In genomic region chr11:59226251-59226650, GRCm38 (mm10) we compare ENCODE assay signal across 8 mouse cellular contexts. TPM values are rescaled to one million over a fixed set of nuclear protein-coding genes. Genes with fewer than 3 reads are reported as not detected.
DNase-seq lines count a peak whose midpoint lies in the region; ATAC-seq and TF ChIP-seq lines count a peak whose summit lies in the region.

No protein-coding gene starts in this region.

- intact Hi-C loops in heart, postnatal 36 days (cut with DNase I): loop anchor here (2.0 to 5.0 kb wide), 2 partner anchors 17 to 34 kb away; partner anchors contain the start of genes 2310033P09Rik and Guk1
- intact Hi-C loops in gastrocnemius, postnatal 36 days (cut with DNase I): no loop called here
- intact Hi-C loops in left cerebral cortex, postnatal 10 days (cut with DNase I): loop anchor here (10.0 kb wide), 1 partner anchor 259 kb away; no protein-coding TSS in a partner anchor

- H3K9me3 ChIP-seq in heart, postnatal 0 days (replicated peaks; ENCODE audit: control insufficient read depth, low read length): no peaks in the 10 kb centered on the region
- no peaks in the 10 kb centered on the region for H3K9me3 ChIP-seq in ES-Bruce4 (replicated peaks; ENCODE audit: control insufficient read depth, insufficient read depth, low read length, poor library complexity, severe bottlenecking)
- H3K9me3 ChIP-seq in hindbrain, embryonic 10.5 days: no peaks in the 10 kb centered on the region
- H3K9me3 ChIP-seq in midbrain, embryonic 12.5 days: no peaks in the 10 kb centered on the region

- TF ChIP-seq POLR2A in ES-Bruce4 (IDR thresholded peaks at IDR 0.05; ENCODE audit: insufficient read depth, low read length): no peak

- ATAC-seq in heart, postnatal 0 days (ENCODE audit: insufficient read depth, low read depth): no peak
- ATAC-seq in midbrain, embryonic 12.5 days (ENCODE audit: low FRiP score, low read depth): no peak

- peaks cover 58% of the 10 kb centered on the region for H3K4me1 ChIP-seq in heart, postnatal 0 days (ENCODE audit: control insufficient read depth, insufficient read depth)
- peaks cover 5% of the 10 kb centered on the region for H3K4me1 ChIP-seq in ES-Bruce4 (ENCODE audit: control insufficient read depth, insufficient read depth, low read length)
- H3K4me1 ChIP-seq in hindbrain, embryonic 10.5 days (replicated peaks): peaks cover 40% of the 10 kb centered on the region
- peaks cover 41% of the 10 kb centered on the region for H3K4me1 ChIP-seq in midbrain, embryonic 12.5 days

- H3K4me2 ChIP-seq in heart, postnatal 0 days (ENCODE audit: low read depth, low read length): peak overlapping the region; percentile 86
- peak overlapping the region; percentile 96 for H3K4me2 ChIP-seq in midbrain, embryonic 12.5 days (replicated peaks)

- 0 out of 2 replicates have a peak, but pooled peaks cover 4% of the 10 kb centered on the region for H3K36me3 ChIP-seq in heart, postnatal 0 days (replicated peaks; ENCODE audit: control insufficient read depth, insufficient read depth, low read length)
- 0 out of 2 replicates have a peak, but pooled peaks cover 7% of the 10 kb centered on the region for H3K36me3 ChIP-seq in ES-Bruce4 (ENCODE audit: control insufficient read depth, insufficient read depth, low read length, poor library complexity, severe bottlenecking)
- peaks cover 25% of the 10 kb centered on the region for H3K36me3 ChIP-seq in hindbrain, embryonic 10.5 days
- H3K36me3 ChIP-seq in midbrain, embryonic 12.5 days: peaks cover 6% of the 10 kb centered on the region; the same call in 1 of the 2 replicates

- WGBS in heart, postnatal 0 days: 15% methylated on average over 3 of the region's 3 CpGs
- WGBS in hindbrain, embryonic 10.5 days: 68% methylated on average over 3 of the region's 3 CpGs
- WGBS in midbrain, embryonic 12.5 days: 72% methylated on average over 3 of the region's 3 CpGs

- TF ChIP-seq EP300 in heart, postnatal 0 days (IDR thresholded peaks at IDR 0.05; ENCODE audit: low read depth): no peak
- no peak for TF ChIP-seq EP300 in ES-Bruce4 (IDR thresholded peaks at IDR 0.05; ENCODE audit: insufficient read depth, low read depth, low read length)

- H3K4me3 ChIP-seq in heart, postnatal 0 days (ENCODE audit: low read depth, low read length): peak overlapping the region; percentile 80
- no peak overlapping the region for H3K4me3 ChIP-seq in ES-Bruce4 (ENCODE audit: low read depth, low read length)
- H3K4me3 ChIP-seq in hindbrain, embryonic 10.5 days: peak overlapping the region; percentile 84
- H3K4me3 ChIP-seq in midbrain, embryonic 12.5 days: peak overlapping the region; percentile 99

- H3K27me3 ChIP-seq in heart, postnatal 0 days (ENCODE audit: control insufficient read depth, insufficient read depth, low read length): no peaks in the 10 kb centered on the region
- no peaks in the 10 kb centered on the region for H3K27me3 ChIP-seq in ES-Bruce4 (ENCODE audit: control insufficient read depth, insufficient read depth, low read length, poor library complexity, severe bottlenecking)
- no peaks in the 10 kb centered on the region for H3K27me3 ChIP-seq in hindbrain, embryonic 10.5 days (ENCODE audit: insufficient read depth, poor library complexity, severe bottlenecking)
- H3K27me3 ChIP-seq in midbrain, embryonic 12.5 days: no peaks in the 10 kb centered on the region

- no peak overlapping the region for H3K27ac ChIP-seq in heart, postnatal 0 days (ENCODE audit: low read depth)
- no peak overlapping the region for H3K27ac ChIP-seq in ES-Bruce4 (ENCODE audit: insufficient read depth, low read length)
- no peak overlapping the region for H3K27ac ChIP-seq in hindbrain, embryonic 10.5 days
- H3K27ac ChIP-seq in midbrain, embryonic 12.5 days (replicated peaks): no peak overlapping the region

- no peak for TF ChIP-seq CTCF in heart, postnatal 0 days (IDR thresholded peaks at IDR 0.05; ENCODE audit: low read depth)
- TF ChIP-seq CTCF in ES-Bruce4 (IDR thresholded peaks at IDR 0.05; ENCODE audit: low read depth, low read length): no peak

- peak overlapping the region; percentile 35; the same call in 1 of the 2 replicates for H3K9ac ChIP-seq in heart, postnatal 0 days (replicated peaks; ENCODE audit: low read depth, low read length)
- peak overlapping the region; percentile 99 for H3K9ac ChIP-seq in ES-Bruce4 (ENCODE audit: low read depth, poor library complexity, severe bottlenecking)
- H3K9ac ChIP-seq in midbrain, embryonic 12.5 days (replicated peaks): peak overlapping the region; percentile 99

- no peak for DNase-seq in heart, postnatal 0 days (ENCODE audit: low spot score)
- no peak for DNase-seq in heart, postnatal 36 days
- DNase-seq in hindbrain, embryonic 10.5 days (ENCODE audit: low spot score): no peak
- no peak for DNase-seq in layer of hippocampus, adult 9-10 months (ENCODE audit: low spot score)
- no peak for DNase-seq in gastrocnemius, postnatal 36 days
- no peak for DNase-seq in left cerebral cortex, postnatal 10 days (ENCODE audit: extremely low spot score in 1 of 2, low spot score in 2 of 2)

RNA-seq across cellular contexts. Expression of gene Arf1, which starts 1.8 kb away (rescaled TPM):
- total RNA-seq in heart, postnatal 0 days (2014; rRNA removed; ENCODE audit: low replicate concordance): 336 and 378 TPM in 2 replicates
- polyA plus RNA-seq in heart, postnatal 0 days (2015; fragmentation: Nextera tagmentation; extraction: Ambion mirVana): 533 and 540 TPM in 2 replicates
- 100 to 1,000 TPM; 257 TPM for total RNA-seq in heart, postnatal 36 days (2021)
- polyA plus RNA-seq in ES-Bruce4 (2011; ENCODE audit: insufficient read depth, insufficient read length, low read depth, missing spikeins): 375 and 376 TPM in 2 replicates
- 669 and 687 TPM in 2 replicates for polyA plus RNA-seq in hindbrain, embryonic 10.5 days (2016; fragmentation: Nextera tagmentation; extraction: Ambion mirVana)
- polyA plus RNA-seq in midbrain, embryonic 12.5 days (2016; fragmentation: Nextera tagmentation; extraction: Ambion mirVana): 539 and 564 TPM in 2 replicates
- total RNA-seq in gastrocnemius, postnatal 36 days (2021): 100 to 1,000 TPM; 192 to 206 TPM
- total RNA-seq in left cerebral cortex, postnatal 10 days (2021): 100 to 1,000 TPM; 433 to 443 TPM

RNA-seq across cellular contexts. Expression of gene 2310033P09Rik, which starts 18.1 kb away (rescaled TPM):
- total RNA-seq in heart, postnatal 0 days (2014; rRNA removed; ENCODE audit: low replicate concordance): 1.6 TPM in 1 of 2 replicates, not detected in the other
- polyA plus RNA-seq in heart, postnatal 0 days (2015; fragmentation: Nextera tagmentation; extraction: Ambion mirVana): 19.9 and 21.4 TPM in 2 replicates
- total RNA-seq in heart, postnatal 36 days (2021): 1 to 10 TPM; 9.2 to 9.5 TPM
- polyA plus RNA-seq in ES-Bruce4 (2011; ENCODE audit: insufficient read depth, insufficient read length, low read depth, missing spikeins): 14.3 and 15.3 TPM in 2 replicates
- 42.2 and 43.1 TPM in 2 replicates for polyA plus RNA-seq in hindbrain, embryonic 10.5 days (2016; fragmentation: Nextera tagmentation; extraction: Ambion mirVana)
- polyA plus RNA-seq in midbrain, embryonic 12.5 days (2016; fragmentation: Nextera tagmentation; extraction: Ambion mirVana): 35.0 and 36.4 TPM in 2 replicates
- 1 to 10 TPM; 2.7 to 3.5 TPM for total RNA-seq in gastrocnemius, postnatal 36 days (2021)
- 10 to 100 TPM; 19.7 to 20.4 TPM for total RNA-seq in left cerebral cortex, postnatal 10 days (2021)

RNA-seq across cellular contexts. Expression of gene Mrpl55, which starts 24.0 kb away (rescaled TPM):
- 174 and 187 TPM in 2 replicates for total RNA-seq in heart, postnatal 0 days (2014; rRNA removed; ENCODE audit: low replicate concordance)
- 196 and 199 TPM in 2 replicates for polyA plus RNA-seq in heart, postnatal 0 days (2015; fragmentation: Nextera tagmentation; extraction: Ambion mirVana)
- 100 to 1,000 TPM; 110 to 125 TPM for total RNA-seq in heart, postnatal 36 days (2021)
- polyA plus RNA-seq in ES-Bruce4 (2011; ENCODE audit: insufficient read depth, insufficient read length, low read depth, missing spikeins): 41.7 and 48.2 TPM in 2 replicates
- polyA plus RNA-seq in hindbrain, embryonic 10.5 days (2016; fragmentation: Nextera tagmentation; extraction: Ambion mirVana): 123 and 129 TPM in 2 replicates
- polyA plus RNA-seq in midbrain, embryonic 12.5 days (2016; fragmentation: Nextera tagmentation; extraction: Ambion mirVana): 84.3 and 89.4 TPM in 2 replicates
- 10 to 100 TPM; 47.5 to 49.6 TPM for total RNA-seq in gastrocnemius, postnatal 36 days (2021)
- total RNA-seq in left cerebral cortex, postnatal 10 days (2021): 10 to 100 TPM; 36.7 to 42.7 TPM

RNA-seq across cellular contexts. Expression of gene Guk1, which starts 34.2 kb away (rescaled TPM):
- total RNA-seq in heart, postnatal 0 days (2014; rRNA removed; ENCODE audit: low replicate concordance): 47.5 and 60.3 TPM in 2 replicates
- 138 and 146 TPM in 2 replicates for polyA plus RNA-seq in heart, postnatal 0 days (2015; fragmentation: Nextera tagmentation; extraction: Ambion mirVana)
- total RNA-seq in heart, postnatal 36 days (2021): 100 to 1,000 TPM in 1 of 2 experiments, 10 to 100 TPM in 1; 88.3 to 117 TPM
- 54.0 and 54.9 TPM in 2 replicates for polyA plus RNA-seq in ES-Bruce4 (2011; ENCODE audit: insufficient read depth, insufficient read length, low read depth, missing spikeins)
- 113 and 119 TPM in 2 replicates for polyA plus RNA-seq in hindbrain, embryonic 10.5 days (2016; fragmentation: Nextera tagmentation; extraction: Ambion mirVana)
- polyA plus RNA-seq in midbrain, embryonic 12.5 days (2016; fragmentation: Nextera tagmentation; extraction: Ambion mirVana): 83.8 and 95.1 TPM in 2 replicates
- 10 to 100 TPM; 21.2 to 24.7 TPM for total RNA-seq in gastrocnemius, postnatal 36 days (2021)
- 100 to 1,000 TPM; 115 to 117 TPM for total RNA-seq in left cerebral cortex, postnatal 10 days (2021)

RNA-seq across cellular contexts. Expression of gene Gjc2, which starts 43.2 kb away (rescaled TPM):
- total RNA-seq in heart, postnatal 0 days (2014; rRNA removed; ENCODE audit: low replicate concordance): 0.08 and 0.12 TPM in 2 replicates
- polyA plus RNA-seq in heart, postnatal 0 days (2015; fragmentation: Nextera tagmentation; extraction: Ambion mirVana): 0.63 and 0.75 TPM in 2 replicates
- total RNA-seq in heart, postnatal 36 days (2021): 1 to 10 TPM in 1 of 2 experiments, under 1 TPM in 1; 0.97 to 1.0 TPM
- polyA plus RNA-seq in ES-Bruce4 (2011; ENCODE audit: insufficient read depth, insufficient read length, low read depth, missing spikeins): not detected in 2 replicates
- polyA plus RNA-seq in hindbrain, embryonic 10.5 days (2016; fragmentation: Nextera tagmentation; extraction: Ambion mirVana): 0.14 and 0.20 TPM in 2 replicates
- polyA plus RNA-seq in midbrain, embryonic 12.5 days (2016; fragmentation: Nextera tagmentation; extraction: Ambion mirVana): 0.10 TPM in 2 replicates
- total RNA-seq in gastrocnemius, postnatal 36 days (2021): under 1 TPM; 0.23 to 0.42 TPM
- 1 to 10 TPM; 1.6 to 3.9 TPM for total RNA-seq in left cerebral cortex, postnatal 10 days (2021)

Comparison
In these comparisons a context has a peak if more than half of its experiments do, and no peak if none do; other contexts are left out.
1. H3K9ac ChIP-seq: peak in every context shown above with its lines; median percentile 99 in ES-Bruce4; 99 in midbrain, embryonic 12.5 days; 35 in heart, postnatal 0 days.